Mouse (Mus musculus): ENCODE measurements at regions not wholly inside any gene's neighbourhood (a gene's known extent, or its start where the extent isn't known, plus 50 kb on each side); places are given as distances from the start of the nearest gene placed in this dataset.

- Histone ChIP-seq H3K4me2 (no peak overlapping the region), H3K27ac (replicated peaks) (no peak overlapping the region), H3K27me3 (no peaks in the 10 kb centered on the region), H3K9me3 (no peaks in the 10 kb centered on the region), H3K4me1 (replicated peaks) (peaks cover 6% of the 10 kb centered on the region), H3K4me3 (no peak overlapping the region), H3K9ac (no peak overlapping the region), H3K36me3 (no peaks in the 10 kb centered on the region)
- WGBS: 21% methylated on average over 7 of the region's 7 CpGs
- ATAC-seq (ENCODE audit: low FRiP score, low read depth): no peak
Measured at GRCm38 (mm10) chr16:70239432-70239941, 74.3 kb upstream of the Gbe1 start.

GRCm38 (mm10) chr16:70244205-70244756 is 69.5 kb upstream of the Gbe1 start:
- 64% methylated on average over 4 of the region's 4 CpGs for WGBS
- no peak for ATAC-seq (ENCODE audit: low FRiP score, low read depth)
- Histone ChIP-seq H3K9ac (no peak overlapping the region), H3K36me3 (no peaks in the 10 kb centered on the region), H3K27me3 (no peaks in the 10 kb centered on the region), H3K4me1 (replicated peaks) (peaks cover 3% of the 10 kb centered on the region), H3K27ac (replicated peaks) (no peak overlapping the region), H3K4me2 (no peak overlapping the region), H3K4me3 (no peak overlapping the region), H3K9me3 (no peaks in the 10 kb centered on the region)

GRCm38 (mm10) chr16:70244963-70245362 is 68.8 kb upstream of the Gbe1 start:
- Histone ChIP-seq H3K36me3 (no peaks in the 10 kb centered on the region), H3K27ac (replicated peaks) (no peak overlapping the region), H3K9me3 (no peaks in the 10 kb centered on the region), H3K4me2 (no peak overlapping the region), H3K4me1 (replicated peaks) (no peaks in the 10 kb centered on the region), H3K9ac (no peak overlapping the region), H3K27me3 (no peaks in the 10 kb centered on the region), H3K4me3 (no peak overlapping the region)
- no peak for ATAC-seq (ENCODE audit: low FRiP score, low read depth)
- 80% methylated on average over 2 of the region's 2 CpGs for WGBS

GRCm38 (mm10) chr16:70259364-70259763 is 54.4 kb upstream of the Gbe1 start:
- H3K4me1 ChIP-seq (replicated peaks): no peaks in the 10 kb centered on the region
- H3K9me3 ChIP-seq: no peaks in the 10 kb centered on the region
- H3K4me2 ChIP-seq: no peak overlapping the region
- H3K36me3 ChIP-seq: no peaks in the 10 kb centered on the region
- no peak overlapping the region for H3K9ac ChIP-seq
- WGBS: 90% methylated on average over 1 of the region's 1 CpGs
- H3K27ac ChIP-seq (replicated peaks): no peak overlapping the region
- no peak for ATAC-seq (ENCODE audit: low FRiP score, low read depth)
- H3K4me3 ChIP-seq: no peak overlapping the region
- no peaks in the 10 kb centered on the region for H3K27me3 ChIP-seq

DNA sequence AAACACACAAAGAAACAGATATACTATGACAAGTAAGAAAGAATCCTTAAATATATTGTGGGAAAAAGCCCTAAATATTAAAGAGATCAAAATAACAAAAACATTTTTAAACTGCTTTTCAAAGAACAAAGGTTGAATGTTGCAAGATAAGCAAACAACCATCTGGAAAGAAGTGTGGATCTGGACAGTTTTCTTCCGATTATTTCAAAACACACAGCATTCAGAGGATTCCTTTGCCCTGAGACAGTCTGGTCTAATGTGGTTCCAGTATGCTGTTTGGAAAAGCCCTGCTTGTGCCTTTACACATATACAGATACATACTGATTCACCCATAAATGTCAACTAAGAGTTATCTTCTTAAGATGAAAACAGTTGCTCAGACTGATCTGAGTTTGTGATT is 53.6 kb upstream of the Gbe1 start:
- Histone ChIP-seq H3K27me3 (no peaks in the 10 kb centered on the region), H3K27ac (replicated peaks) (no peak overlapping the region), H3K9me3 (no peaks in the 10 kb centered on the region), H3K9ac (no peak overlapping the region), H3K4me1 (replicated peaks) (no peaks in the 10 kb centered on the region), H3K4me2 (no peak overlapping the region), H3K4me3 (no peak overlapping the region), H3K36me3 (no peaks in the 10 kb centered on the region)
- no peak for ATAC-seq (ENCODE audit: low FRiP score, low read depth)
- WGBS: 74% methylated on average over 1 of the region's 1 CpGs
